Mouse (Mus musculus): ENCODE measurements around the gene Cryab. TPM values are rescaled to one million over a fixed set of nuclear protein-coding genes. Genes with fewer than 3 reads are reported as not detected.

Gene Cryab
- polyA plus RNA-seq, 1 experiment from 2014 or later = 7.5 TPM

DNA sequence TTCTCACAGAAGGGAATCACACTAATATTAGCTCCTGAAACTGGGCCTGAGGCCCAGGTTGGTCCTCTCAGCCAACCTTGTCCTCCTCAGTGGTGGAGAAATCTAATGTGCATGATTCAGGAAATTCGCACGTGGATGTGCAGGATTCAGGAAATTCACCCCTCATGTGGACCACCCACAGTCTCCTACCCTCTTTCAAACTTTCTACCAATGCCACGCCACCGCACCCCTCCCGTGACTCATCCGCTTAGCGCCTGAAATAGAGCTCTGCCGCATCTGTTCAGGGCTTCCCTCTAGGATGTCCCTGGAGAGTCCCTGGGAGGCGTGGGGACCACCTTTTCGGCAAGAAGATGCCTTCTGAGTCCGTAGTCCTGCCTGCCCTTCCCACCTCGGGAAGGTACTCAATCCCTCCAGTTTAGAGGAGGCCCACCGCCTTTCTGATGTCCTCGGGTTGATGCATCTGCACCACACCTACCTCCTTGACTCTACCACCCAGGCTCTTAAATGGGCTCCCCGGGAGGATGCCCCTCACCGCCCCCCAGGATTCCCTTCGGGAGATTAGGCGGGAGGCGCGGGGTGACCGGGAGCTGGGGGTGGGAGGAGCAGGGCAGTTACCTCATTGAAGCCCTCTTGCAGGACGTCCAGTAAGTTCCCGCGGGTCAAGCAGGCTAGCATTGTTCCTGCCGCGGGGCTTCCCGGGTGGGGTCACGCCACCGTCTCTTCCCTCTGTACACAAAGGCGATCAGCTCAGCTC is 23.8 kb upstream of the Cryab start:
- Histone ChIP-seq H3K9me3 (no peaks in the 10 kb centered on the region), H3K4me1 (peaks cover 55% of the 10 kb centered on the region), H3K27me3 (0 out of 2 replicates have a peak, but pooled peaks cover 4% of the 10 kb centered on the region), H3K4me3 (peak overlapping the region; percentile 60), H3K4me2 (replicated peaks) (peak overlapping the region; percentile 78), H3K9ac (replicated peaks) (peak overlapping the region; percentile 77), H3K36me3 (no peaks in the 10 kb centered on the region), H3K27ac (replicated peaks) (peak overlapping the region; percentile 83)
- peak; percentile 14 for ATAC-seq (ENCODE audit: low FRiP score, low read depth)
- WGBS = 2% methylated on average over 30 of the region's 30 CpGs

DNA sequence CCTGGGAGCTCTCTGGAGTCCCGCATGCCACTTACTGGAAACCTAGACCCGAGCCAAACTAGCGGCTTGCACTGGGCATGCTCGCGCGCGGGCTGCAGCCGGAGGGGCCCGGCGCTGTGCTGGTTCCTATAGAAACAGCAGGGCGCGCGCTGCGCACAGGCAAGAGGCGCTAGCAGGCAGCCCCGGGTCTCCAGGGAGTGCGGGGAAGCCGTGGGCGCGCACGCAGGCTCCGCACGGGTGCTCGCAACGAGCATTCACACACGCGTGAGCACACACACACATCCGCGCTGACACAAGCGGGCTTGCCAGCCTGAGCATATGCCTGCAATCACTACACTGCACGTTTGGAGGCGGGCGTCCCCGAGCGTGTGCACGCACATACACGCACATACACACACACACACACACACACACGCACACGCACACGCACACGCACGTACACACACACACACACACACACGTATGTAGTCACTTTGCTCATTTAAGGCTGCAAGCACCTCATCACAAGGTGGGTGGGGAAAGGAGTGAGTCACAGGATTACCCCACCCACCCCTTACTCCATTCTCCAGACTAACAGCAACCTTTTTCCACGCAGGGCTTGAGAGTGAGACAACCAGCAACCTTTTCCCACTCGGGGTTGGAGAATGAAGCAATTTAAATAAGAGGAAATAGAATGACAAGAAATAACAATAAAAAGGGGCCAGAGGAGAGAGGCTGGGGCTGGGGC is 23.0 kb upstream of the Cryab start:
- peak; percentile 90 for ATAC-seq (ENCODE audit: low FRiP score, low read depth)
- Histone ChIP-seq H3K4me1 (peaks cover 55% of the 10 kb centered on the region), H3K36me3 (no peaks in the 10 kb centered on the region), H3K4me2 (replicated peaks) (peak overlapping the region; percentile 78), H3K27ac (replicated peaks) (peak overlapping the region; percentile 83), H3K9me3 (no peaks in the 10 kb centered on the region), H3K4me3 (peak overlapping the region; percentile 60), H3K27me3 (0 out of 2 replicates have a peak, but pooled peaks cover 4% of the 10 kb centered on the region), H3K9ac (replicated peaks) (peak overlapping the region; percentile 77)
- WGBS = under 1% methylated on average over 45 of the region's 45 CpGs

DNA sequence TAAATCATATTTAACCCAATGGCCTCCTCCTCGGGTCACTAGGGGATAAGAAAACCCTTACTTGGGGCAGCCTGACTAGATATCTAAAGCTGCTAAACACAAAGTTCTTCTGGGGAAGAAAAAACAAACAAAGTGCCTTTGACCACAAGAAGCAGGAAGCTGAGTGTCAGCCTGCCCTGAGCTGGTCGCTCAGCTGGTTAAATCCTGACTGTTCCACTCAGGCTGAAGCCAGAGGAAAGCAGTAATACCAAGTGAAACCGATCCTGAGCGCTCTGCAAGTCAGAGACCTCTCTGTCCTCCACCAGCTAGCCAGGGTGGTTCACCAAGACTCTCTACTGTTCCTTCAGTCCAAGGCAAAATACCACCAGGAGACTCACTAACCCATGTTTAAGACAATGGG is 21.5 kb upstream of the Cryab start:
- no peak overlapping the region for H3K9ac ChIP-seq (replicated peaks)
- no peaks in the 10 kb centered on the region for H3K9me3 ChIP-seq
- H3K27me3 ChIP-seq = 0 out of 2 replicates have a peak, but pooled peaks cover 4% of the 10 kb centered on the region
- H3K4me1 ChIP-seq = peaks cover 48% of the 10 kb centered on the region
- H3K4me3 ChIP-seq = no peak overlapping the region
- H3K27ac ChIP-seq (replicated peaks) = no peak overlapping the region
- no peaks in the 10 kb centered on the region for H3K36me3 ChIP-seq
- WGBS = 56% methylated on average over 4 of the region's 4 CpGs
- no peak for ATAC-seq (ENCODE audit: low FRiP score, low read depth)
- no peak overlapping the region for H3K4me2 ChIP-seq (replicated peaks)

DNA sequence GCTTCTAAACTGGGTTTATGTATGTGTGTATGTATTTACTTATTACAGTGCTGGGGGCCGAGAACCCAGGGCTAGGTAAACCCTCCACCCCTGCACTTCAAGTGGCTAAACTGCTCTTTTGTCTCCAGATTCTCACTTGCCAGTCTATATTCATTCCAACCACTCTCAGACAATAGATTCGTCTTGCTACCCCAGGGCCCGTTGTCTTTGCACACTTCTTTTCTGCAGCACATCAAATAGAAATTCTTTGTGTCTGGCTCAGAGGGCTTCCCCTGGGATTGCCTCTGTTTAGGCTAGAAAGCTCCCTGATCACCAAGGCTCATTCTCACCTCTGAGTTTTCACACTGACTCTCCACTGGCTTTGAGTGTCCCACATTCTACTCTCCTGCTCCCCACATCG is 18.6 kb upstream of the Cryab start:
- no peak overlapping the region for H3K9ac ChIP-seq (replicated peaks)
- no peak for ATAC-seq (ENCODE audit: low FRiP score, low read depth)
- H3K27ac ChIP-seq (replicated peaks) = peak overlapping the region; percentile 47; the same call in 1 of the 2 replicates
- 0 out of 2 replicates have a peak, but pooled peaks cover 4% of the 10 kb centered on the region for H3K27me3 ChIP-seq
- peaks cover 20% of the 10 kb centered on the region for H3K4me1 ChIP-seq
- 8% methylated on average over 4 of the region's 4 CpGs for whole genome bisulfite sequencing
- H3K4me3 ChIP-seq = no peak overlapping the region
- no peaks in the 10 kb centered on the region for H3K36me3 ChIP-seq
- H3K9me3 ChIP-seq = no peaks in the 10 kb centered on the region
- H3K4me2 ChIP-seq (replicated peaks) = no peak overlapping the region

DNA sequence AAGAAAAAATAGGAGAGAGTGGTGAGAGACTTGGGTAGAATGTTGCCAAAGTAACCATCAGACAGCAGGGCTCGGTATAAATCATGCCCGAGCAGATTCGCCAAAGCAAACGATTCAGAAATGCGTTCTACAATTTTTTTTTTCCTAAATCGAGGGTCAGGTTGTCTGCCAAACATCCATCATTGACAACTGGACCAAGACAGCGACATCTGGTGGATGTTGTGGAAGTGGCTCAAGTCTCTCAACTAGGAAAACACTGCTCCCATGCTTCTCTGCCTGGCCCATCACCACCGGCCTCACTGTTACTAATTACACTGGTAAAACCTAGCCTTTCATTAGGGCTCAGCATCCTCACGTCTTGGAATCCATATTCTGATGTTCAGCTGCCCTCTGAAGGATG is 16.1 kb upstream of the Cryab start:
- no peak for ATAC-seq (ENCODE audit: low FRiP score, low read depth)
- peak overlapping the region; percentile 16; the same call in 1 of the 2 replicates for H3K4me2 ChIP-seq (replicated peaks)
- WGBS = 4% methylated on average over 9 of the region's 9 CpGs
- H3K9ac ChIP-seq (replicated peaks) = no peak overlapping the region; the same call in 1 of the 2 replicates
- no peak overlapping the region for H3K27ac ChIP-seq (replicated peaks)
- peaks cover 4% of the 10 kb centered on the region; the same call in 1 of the 2 replicates for H3K27me3 ChIP-seq
- no peaks in the 10 kb centered on the region for H3K9me3 ChIP-seq
- no peak overlapping the region for H3K4me3 ChIP-seq
- no peaks in the 10 kb centered on the region for H3K36me3 ChIP-seq
- peaks cover 21% of the 10 kb centered on the region for H3K4me1 ChIP-seq

DNA sequence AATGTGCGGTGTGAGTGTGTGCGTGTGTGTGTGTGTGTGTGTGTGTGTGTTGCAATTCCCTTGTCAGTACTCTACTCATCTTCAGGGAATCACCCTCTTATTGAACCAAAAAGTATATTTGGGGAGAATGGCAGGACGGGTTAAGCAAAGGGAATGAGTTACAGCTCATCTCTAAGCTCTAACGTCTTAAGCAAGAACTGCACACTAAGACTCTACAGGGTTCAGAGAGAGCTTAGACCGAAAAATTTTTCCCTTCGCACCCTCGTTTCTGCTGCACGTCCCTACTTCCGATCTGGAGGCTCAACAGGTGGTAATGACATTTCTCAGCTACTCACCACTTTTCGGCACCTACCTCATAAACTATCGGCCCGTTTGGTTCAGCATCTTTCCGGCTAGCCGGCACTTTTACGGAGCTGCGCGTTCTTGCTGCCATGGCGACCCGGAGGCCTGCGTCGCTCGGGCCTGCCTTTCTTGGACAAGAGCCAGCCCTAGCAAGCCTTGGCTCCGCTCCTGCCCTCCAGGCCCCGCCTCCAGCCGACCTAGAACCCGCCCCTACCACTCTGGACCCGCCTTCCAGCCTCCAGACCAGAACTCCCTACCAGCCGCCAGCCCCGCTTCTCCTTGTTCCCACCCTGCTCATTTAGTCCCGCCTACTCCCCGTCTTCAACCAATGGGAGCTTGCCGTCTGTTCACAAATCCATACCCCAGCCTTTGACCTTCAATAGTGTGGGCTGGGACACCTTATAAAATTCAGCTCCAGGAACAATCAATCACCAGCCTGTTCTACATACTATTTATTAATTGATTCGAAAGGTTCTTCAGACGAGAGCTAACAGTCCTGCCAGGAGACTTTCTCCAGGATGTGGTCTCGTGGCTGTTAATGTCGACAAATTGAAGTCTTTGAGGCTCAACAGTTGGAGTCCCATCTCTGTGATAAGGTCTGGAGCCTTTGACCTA is 11.9 kb upstream of the Cryab start, which contains the start of gene Dixdc1:
Gene Dixdc1, minus strand, starts transcription at position 604 of the 957 bp plus-strand sequence.
- H3K9ac ChIP-seq (replicated peaks) = no peak within 1 kb of the TSS
- no peaks in the 10 kb centered on the region for H3K9me3 ChIP-seq
- H3K4me2 ChIP-seq (replicated peaks) = peak within 1 kb of the TSS; percentile 60
- ATAC-seq (ENCODE audit: low FRiP score, low read depth) = peak; percentile 94
- no peaks in the 10 kb centered on the region for H3K36me3 ChIP-seq
- H3K4me3 ChIP-seq = peak within 1 kb of the TSS; percentile 35
- H3K27me3 ChIP-seq = peaks cover 4% of the 10 kb centered on the region; the same call in 1 of the 2 replicates
- H3K4me1 ChIP-seq = peaks cover 9% of the 10 kb centered on the region; the same call in 1 of the 2 replicates
- 15% methylated on average over 35 of the region's 36 CpGs for WGBS
- no peak within 1 kb of the TSS for H3K27ac ChIP-seq (replicated peaks)

DNA sequence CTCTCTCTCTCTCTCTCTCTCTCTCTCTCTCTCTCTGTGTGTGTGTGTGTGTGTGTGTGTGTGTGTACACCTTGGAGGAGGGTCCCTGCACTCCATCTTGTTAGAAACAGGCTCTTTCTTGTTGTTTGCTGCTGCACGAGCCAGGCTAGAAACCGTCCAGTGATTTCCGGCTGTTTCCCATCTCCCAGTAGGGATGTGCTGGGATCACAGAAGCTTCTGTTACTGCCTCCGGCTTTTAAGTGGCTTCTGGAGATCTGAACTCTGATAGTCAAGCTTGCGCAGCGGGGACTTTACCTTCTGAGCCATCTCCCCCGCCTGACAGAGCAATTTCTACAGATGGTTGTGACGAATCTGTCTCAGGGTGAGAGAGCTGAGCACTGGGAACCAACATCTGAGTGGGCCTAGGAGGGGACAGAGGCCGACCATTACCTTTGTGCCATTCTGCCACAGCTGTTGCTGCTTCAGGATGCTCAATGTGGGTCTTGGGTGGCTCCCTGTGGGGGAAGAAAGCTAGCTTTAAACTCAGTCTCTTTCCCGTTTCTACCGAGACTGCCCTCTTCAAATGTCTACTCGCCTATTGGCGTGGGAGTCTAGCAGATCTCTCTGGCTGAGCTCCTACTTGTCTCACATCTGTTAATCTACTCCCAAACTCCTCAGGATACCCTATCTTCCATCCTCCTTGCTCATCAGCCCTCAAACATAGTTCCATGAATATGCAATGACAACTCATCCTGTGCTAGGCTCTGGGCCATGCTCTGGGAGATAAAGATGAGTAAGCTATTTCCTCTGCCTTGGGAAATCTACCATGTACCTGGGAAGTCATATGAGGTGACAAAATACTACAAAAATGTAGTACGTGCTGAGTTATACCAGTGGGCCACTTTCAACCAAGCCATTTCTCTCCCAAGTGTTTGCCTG is 10.0 kb upstream of the Cryab start:
- no peak overlapping the region for H3K4me2 ChIP-seq (replicated peaks)
- H3K9ac ChIP-seq (replicated peaks) = no peak overlapping the region
- H3K9me3 ChIP-seq = no peaks in the 10 kb centered on the region
- H3K27me3 ChIP-seq = peaks cover 12% of the 10 kb centered on the region
- no peak for ATAC-seq (ENCODE audit: low FRiP score, low read depth)
- peaks cover 13% of the 10 kb centered on the region for H3K4me1 ChIP-seq
- no peak overlapping the region for H3K27ac ChIP-seq (replicated peaks)
- WGBS = 85% methylated on average over 14 of the region's 14 CpGs
- H3K36me3 ChIP-seq = no peaks in the 10 kb centered on the region
- no peak overlapping the region for H3K4me3 ChIP-seq

DNA sequence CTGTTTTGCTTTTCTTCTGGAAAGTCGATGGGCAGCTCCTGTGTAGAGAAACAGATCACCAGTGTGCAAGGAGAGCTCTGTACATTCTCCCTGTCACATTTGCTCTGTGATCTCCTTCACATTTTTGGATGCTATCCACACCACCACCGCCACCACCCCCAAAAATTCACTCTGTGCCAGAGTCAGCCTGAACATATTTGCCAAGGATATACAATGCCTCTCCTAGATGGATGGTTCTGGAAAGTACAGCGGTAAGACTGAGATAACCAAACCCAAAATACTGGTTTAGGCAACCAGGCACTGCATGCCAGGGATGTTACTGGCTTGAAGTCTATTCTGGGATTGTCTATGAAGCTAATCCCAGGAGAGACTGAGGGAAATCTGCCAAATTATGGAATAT is 8.9 kb upstream of the Cryab start:
- H3K36me3 ChIP-seq = no peaks in the 10 kb centered on the region
- no peak overlapping the region for H3K9ac ChIP-seq (replicated peaks)
- H3K27me3 ChIP-seq = peaks cover 22% of the 10 kb centered on the region
- H3K4me3 ChIP-seq = no peak overlapping the region
- no peak for ATAC-seq (ENCODE audit: low FRiP score, low read depth)
- WGBS = 91% methylated on average over 3 of the region's 3 CpGs
- H3K4me2 ChIP-seq (replicated peaks) = no peak overlapping the region
- H3K9me3 ChIP-seq = no peaks in the 10 kb centered on the region
- H3K4me1 ChIP-seq = peaks cover 17% of the 10 kb centered on the region
- H3K27ac ChIP-seq (replicated peaks) = no peak overlapping the region

DNA sequence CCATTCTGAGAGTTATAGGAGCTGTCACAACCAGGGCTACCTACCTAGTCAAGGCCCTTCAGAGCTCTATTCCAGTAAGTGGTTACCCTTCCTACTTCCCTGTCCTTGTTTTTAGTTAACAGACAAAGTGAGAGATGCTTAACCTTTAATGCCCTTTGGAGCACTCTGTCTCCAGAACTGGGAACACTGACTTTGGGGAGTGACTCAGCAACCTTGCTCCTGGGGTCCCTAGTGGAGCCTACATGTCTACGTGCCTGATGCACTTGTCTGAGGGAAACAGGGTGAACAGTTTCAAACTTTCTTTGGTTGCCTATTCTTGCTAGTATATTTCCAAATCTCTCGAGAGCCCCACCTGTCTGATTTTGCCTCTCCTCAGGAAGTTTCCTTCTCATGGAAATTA is 8.4 kb upstream of the Cryab start:
- Histone ChIP-seq H3K36me3 (no peaks in the 10 kb centered on the region), H3K4me2 (replicated peaks) (no peak overlapping the region), H3K4me1 (peaks cover 17% of the 10 kb centered on the region), H3K27me3 (peaks cover 25% of the 10 kb centered on the region), H3K9ac (replicated peaks) (no peak overlapping the region), H3K4me3 (no peak overlapping the region), H3K27ac (replicated peaks) (no peak overlapping the region), H3K9me3 (no peaks in the 10 kb centered on the region)
- 77% methylated on average over 2 of the region's 2 CpGs for WGBS
- ATAC-seq (ENCODE audit: low FRiP score, low read depth) = no peak

DNA sequence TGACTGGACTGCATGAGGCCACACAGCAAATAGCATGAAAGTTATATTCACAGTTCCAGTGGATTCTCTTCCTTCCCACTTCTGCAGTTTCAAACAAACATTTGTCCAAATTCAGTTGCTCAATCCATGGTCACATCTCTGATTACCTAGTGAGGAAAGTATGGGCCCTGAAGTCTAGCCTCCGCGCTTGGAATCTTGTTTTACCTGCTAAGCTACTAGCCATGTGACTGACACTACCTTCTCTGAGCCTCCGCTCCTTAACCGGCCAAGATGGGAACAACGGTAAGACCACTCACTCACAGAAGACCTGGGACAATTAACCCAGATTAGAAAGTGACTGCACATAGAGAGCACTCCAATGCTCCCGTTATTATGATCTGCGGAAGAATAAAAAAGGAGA is 5.3 kb upstream of the Cryab start:
- peak overlapping the region; percentile 33 for H3K4me3 ChIP-seq
- 13% methylated on average over 7 of the region's 7 CpGs for WGBS
- peaks cover 23% of the 10 kb centered on the region for H3K27me3 ChIP-seq
- no peak overlapping the region for H3K27ac ChIP-seq (replicated peaks)
- peak overlapping the region; percentile 57 for H3K4me2 ChIP-seq (replicated peaks)
- H3K4me1 ChIP-seq = peaks cover 8% of the 10 kb centered on the region
- H3K9ac ChIP-seq (replicated peaks) = peak overlapping the region; percentile 44
- no peak for ATAC-seq (ENCODE audit: low FRiP score, low read depth)
- no peaks in the 10 kb centered on the region for H3K9me3 ChIP-seq
- no peaks in the 10 kb centered on the region for H3K36me3 ChIP-seq

All from midbrain, embryonic 12.5 days (tissue).